Mouse (Mus musculus) brain, adult 10 weeks (tissue): ENCODE data around the gene Acyp2. TPM values are rescaled to one million over a fixed set of nuclear protein-coding genes. Genes with fewer than 3 reads are reported as not detected.

Experiments used
- polyA plus RNA-seq: library from polyadenylated mRNA; stranded (reverse); fragments of 350-450 nt; fragmentation: Illumina TruSeq; extraction: RNeasy Lipid Tissue Mini Kit (QIAGEN cat#74804); gene quantifications from one replicate; pipeline ENCODE4 v1.2.3, GENCODE M21; 2015; ENCODE audit warnings: low read depth, low replicate concordance

Acyp2 gene
- 76.4 TPM for polyA plus RNA-seq

GRCm38 (mm10) chr11:30649001-30649637 lies at the start of gene Acyp2:
TSS of gene Acyp2 (minus strand) at chr11:30649587.

GRCm38 (mm10) chr11:30471751-30472593 lies 177.4 kb downstream of the Acyp2 start, which contains the start of gene 4930505A04Rik:
TSS of gene 4930505A04Rik (minus strand) at chr11:30471827.

Other genes starting within 250 kb of the Acyp2 start
- gene 4930505A04Rik, start 177.8 kb downstream of the Acyp2 start, polyA plus RNA-seq, result 0.57 TPM
- 24.2 TPM for gene Psme4, start 122.1 kb upstream of the Acyp2 start, polyA plus RNA-seq
- 9.0 TPM for gene Gpr75, start 235.8 kb upstream of the Acyp2 start, polyA plus RNA-seq
- 14.8 TPM for gene Asb3, start 235.8 kb upstream of the Acyp2 start, polyA plus RNA-seq